8 mouse cellular contexts compared by ENCODE assay signal in genomic region chr16:17929211-17929610, GRCm38 (mm10). TPM values are rescaled to one million over a fixed set of nuclear protein-coding genes. Genes with fewer than 3 reads are reported as not detected.
A peak's percentile ranks its signal among the peaks of the same experiment; 100 is the strongest.
DNase-seq lines count a peak whose midpoint lies in the region; ATAC-seq and TF ChIP-seq lines count a peak whose summit lies in the region.

No protein-coding gene starts in this region.

- peaks cover 43% of the 10 kb centered on the region for H3K36me3 ChIP-seq in E14TG2a.4 (ENCODE audit: insufficient read depth, low read length)
- no peaks in the 10 kb centered on the region for H3K36me3 ChIP-seq in hindbrain, embryonic 11.5 days (ENCODE audit: control insufficient read depth, insufficient read depth, low read length)
- H3K36me3 ChIP-seq in midbrain, embryonic 10.5 days: peaks cover 23% of the 10 kb centered on the region

- no peak for TF ChIP-seq CTCF in E14TG2a.4 (conservative IDR thresholded peaks at IDR 0.05; ENCODE audit: low read length)

- ATAC-seq in cerebellum, adult (ENCODE audit: insufficient number of reproducible peaks, low FRiP score, low TSS enrichment): no peak
- ATAC-seq in hindbrain, embryonic 11.5 days (ENCODE audit: low FRiP score): peak; percentile 6; the same call in 1 of the 2 replicates

- H3K9me3 ChIP-seq in E14TG2a.4 (ENCODE audit: low read length): no peaks in the 10 kb centered on the region
- H3K9me3 ChIP-seq in hindbrain, embryonic 11.5 days (ENCODE audit: control insufficient read depth, low read length): no peaks in the 10 kb centered on the region
- no peaks in the 10 kb centered on the region for H3K9me3 ChIP-seq in midbrain, embryonic 10.5 days (replicated peaks)

- 6% methylated on average over 2 of the region's 2 CpGs for WGBS in hindbrain, embryonic 11.5 days
- 14% methylated on average over 2 of the region's 2 CpGs for WGBS in midbrain, embryonic 10.5 days

- no peak overlapping the region for H3K4me2 ChIP-seq in hindbrain, embryonic 11.5 days (replicated peaks; ENCODE audit: low read depth, low read length)

- H3K4me3 ChIP-seq in E14TG2a.4 (replicated peaks; ENCODE audit: low read length): peak overlapping the region; percentile 95
- H3K4me3 ChIP-seq in hindbrain, embryonic 11.5 days (ENCODE audit: low read depth, low read length): no peak overlapping the region
- peak overlapping the region; percentile 81 for H3K4me3 ChIP-seq in midbrain, embryonic 10.5 days

- no peak overlapping the region for H3K9ac ChIP-seq in hindbrain, embryonic 11.5 days (ENCODE audit: low read depth, low read length)

- H3K27me3 ChIP-seq in E14TG2a.4 (ENCODE audit: insufficient read depth, low read length): no peaks in the 10 kb centered on the region
- H3K27me3 ChIP-seq in hindbrain, embryonic 11.5 days (ENCODE audit: control insufficient read depth, insufficient read depth, low read length): no peaks in the 10 kb centered on the region
- peaks cover 29% of the 10 kb centered on the region; the same call in 1 of the 2 replicates for H3K27me3 ChIP-seq in midbrain, embryonic 10.5 days (ENCODE audit: low read depth, poor library complexity, severe bottlenecking)

- H3K4me1 ChIP-seq in E14TG2a.4 (replicated peaks; ENCODE audit: low read depth, low read length): peaks cover 63% of the 10 kb centered on the region
- peaks cover 5% of the 10 kb centered on the region for H3K4me1 ChIP-seq in hindbrain, embryonic 11.5 days (replicated peaks; ENCODE audit: control insufficient read depth, insufficient read depth, low read length)
- H3K4me1 ChIP-seq in midbrain, embryonic 10.5 days: peaks cover 36% of the 10 kb centered on the region

- DNase-seq in cerebellum, adult 9-11 months: peak; percentile 50
- no peak for DNase-seq in hindbrain, embryonic 11.5 days (ENCODE audit: low spot score)
- DNase-seq in midbrain, embryonic 10.5 days (ENCODE audit: low spot score): no peak
- DNase-seq in thymus, postnatal 36 days: no peak
- DNase-seq in urinary bladder, postnatal 25 days (ENCODE audit: low spot score): no peak
- DNase-seq in cerebellum, adult 11 months: no peak

- H3K27ac ChIP-seq in hindbrain, embryonic 11.5 days (ENCODE audit: low read depth, low read length): peak overlapping the region; percentile 65; the same call in 1 of the 2 replicates
- peak overlapping the region; percentile 90 for H3K27ac ChIP-seq in midbrain, embryonic 10.5 days (replicated peaks)

RNA-seq across cellular contexts. Expression of gene Slc25a1, which starts 1.2 kb away (rescaled TPM):
- 114 and 118 TPM in 2 replicates for polyA plus RNA-seq in hindbrain, embryonic 11.5 days (2014; fragmentation: Nextera tagmentation; extraction: Ambion mirVana)
- 118 and 122 TPM in 2 replicates for polyA plus RNA-seq in midbrain, embryonic 10.5 days (2016; fragmentation: Nextera tagmentation; extraction: Ambion mirVana)

RNA-seq across cellular contexts. Expression of gene Gsc2, which starts 14.4 kb away (rescaled TPM):
- 0.17 TPM in 1 of 2 replicates, not detected in the other for polyA plus RNA-seq in hindbrain, embryonic 11.5 days (2014; fragmentation: Nextera tagmentation; extraction: Ambion mirVana)
- polyA plus RNA-seq in midbrain, embryonic 10.5 days (2016; fragmentation: Nextera tagmentation; extraction: Ambion mirVana): 0.75 and 1.4 TPM in 2 replicates

RNA-seq across cellular contexts. Expression of gene Ess2, which starts 18.1 kb away (rescaled TPM):
- 38.3 and 40.5 TPM in 2 replicates for polyA plus RNA-seq in hindbrain, embryonic 11.5 days (2014; fragmentation: Nextera tagmentation; extraction: Ambion mirVana)
- polyA plus RNA-seq in midbrain, embryonic 10.5 days (2016; fragmentation: Nextera tagmentation; extraction: Ambion mirVana): 51.9 and 60.5 TPM in 2 replicates

RNA-seq across cellular contexts. Expression of gene Tssk2, which starts 30.8 kb away (rescaled TPM):
- polyA plus RNA-seq in hindbrain, embryonic 11.5 days (2014; fragmentation: Nextera tagmentation; extraction: Ambion mirVana): not detected in 2 replicates
- 0.11 and 0.19 TPM in 2 replicates for polyA plus RNA-seq in midbrain, embryonic 10.5 days (2016; fragmentation: Nextera tagmentation; extraction: Ambion mirVana)

RNA-seq across cellular contexts. Expression of gene Dgcr2, which starts 30.8 kb away (rescaled TPM):
- 72.9 and 75.7 TPM in 2 replicates for polyA plus RNA-seq in hindbrain, embryonic 11.5 days (2014; fragmentation: Nextera tagmentation; extraction: Ambion mirVana)
- polyA plus RNA-seq in midbrain, embryonic 10.5 days (2016; fragmentation: Nextera tagmentation; extraction: Ambion mirVana): 102 and 111 TPM in 2 replicates
